Mouse (Mus musculus): ENCODE data around the gene Asb4.

DNA sequence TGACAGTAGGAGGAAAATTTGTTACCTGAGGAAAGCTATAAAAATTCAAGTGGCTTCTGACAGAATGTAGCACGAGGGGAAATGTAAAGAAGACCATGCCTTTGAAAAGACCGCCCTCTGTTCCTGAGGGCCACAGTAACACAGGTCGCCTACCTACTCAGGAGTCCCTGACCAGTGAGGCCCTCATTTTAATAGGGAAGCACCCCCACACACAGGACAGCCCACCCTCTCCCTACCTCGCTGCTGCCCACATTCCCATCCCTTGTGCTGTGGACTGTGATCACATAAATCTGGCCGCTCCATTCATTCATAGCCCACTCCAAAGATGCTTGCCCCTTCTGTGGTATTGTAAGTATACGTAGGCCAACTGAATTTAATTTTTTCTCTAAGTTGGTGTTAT, 20.8 kb downstream of the Asb4 start:
- TF ChIP-seq CTCF (IDR thresholded peaks at IDR 0.05; ENCODE audit: control insufficient read depth, insufficient read depth, insufficient read length) (no peak), MAX (IDR thresholded peaks at IDR 0.05) (no peak), MYOD1 (IDR thresholded peaks at IDR 0.05; ENCODE audit: control insufficient read depth, insufficient read length, low read depth) (no peak), CEBPB (IDR thresholded peaks at IDR 0.05; ENCODE audit: low read depth) (no peak), MYOG (IDR thresholded peaks at IDR 0.05; ENCODE audit: control insufficient read depth, extremely low read depth, insufficient read length) (no peak)
